Mouse (Mus musculus) forebrain, embryonic 14.5 days (tissue): ENCODE results near the gene Pde4c. TPM values are rescaled to one million over a fixed set of nuclear protein-coding genes. Genes with fewer than 3 reads are reported as not detected.

Experiments
- ATAC-seq: fragments of 200-750 bp; cut with Nextera tagmentation; 2 replicates; pipeline ENCODE4 v1.8.0; 2017; ENCODE audit warnings: mild to moderate bottlenecking, moderate library complexity
- DNase-seq: peaks from one replicate; pipeline ENCODE4 v3.0.0-alpha.2; 2015; ENCODE audit warnings: low spot score
- H3K27ac ChIP-seq: fragments of 300-500 bp; sonication (generic); 2 replicates; pipeline ENCODE4 v1.5.1; 2014; ENCODE audit warnings: low read depth, mild to moderate bottlenecking, control low read depth, low read length, moderate library complexity
- H3K27me3 ChIP-seq: fragments of 300-500 bp; sonication (generic); replicated peaks from 2 replicates; pipeline ENCODE4 v1.6.1; 2014; ENCODE audit warnings: low read length, control low read depth, mixed read lengths; ENCODE audit not compliant: control insufficient read depth, insufficient read depth
- H3K36me3 ChIP-seq: fragments of 300-500 bp; sonication (generic); 2 replicates; pipeline ENCODE4 v1.6.1; 2014; ENCODE audit warnings: low read length, control low read depth; ENCODE audit not compliant: control insufficient read depth, insufficient read depth
- H3K4me1 ChIP-seq: fragments of 300-500 bp; sonication (generic); 2 replicates; pipeline ENCODE4 v1.6.1; 2014; ENCODE audit warnings: antibody characterized with exemption, low read length, control low read depth; ENCODE audit not compliant: control insufficient read depth, insufficient read depth
- H3K4me2 ChIP-seq: fragments of 300-500 bp; sonication (generic); 2 replicates; pipeline ENCODE4 v1.6.1; 2014; ENCODE audit warnings: mild to moderate bottlenecking, control low read depth, low read length
- H3K4me3 ChIP-seq: fragments of 300-500 bp; sonication (generic); 2 replicates; pipeline ENCODE4 v1.5.1; 2014; ENCODE audit warnings: low read depth, low read length, control low read depth
- H3K9ac ChIP-seq: fragments of 300-500 bp; sonication (generic); 2 replicates; pipeline ENCODE4 v1.6.1; 2014; ENCODE audit warnings: mild to moderate bottlenecking, low read length, control low read depth, moderate library complexity
- H3K9me3 ChIP-seq: fragments of 300-500 bp; sonication (generic); replicated peaks from 2 replicates; pipeline ENCODE4 v1.6.1; 2016; ENCODE audit warnings: low read length, control low read depth, mixed read lengths; ENCODE audit not compliant: control insufficient read depth
- WGBS: fragments of 180-500 bp; shearing (Covaris S2); extraction: QIAGEN DNeasy Blood & Tissue Kit; methylation state at CpG from one replicate; pipeline ENCODE4 v1.1.7; 2014; 5-methylcytosine and 5-hydroxymethylcytosine counted together
- polyA plus RNA-seq: library from polyadenylated mRNA; unstranded; fragments of >200 nt; fragmentation: Nextera tagmentation; extraction: Ambion mirVana; gene quantifications from 2 replicates; pipeline ENCODE4 v1.2.1, GENCODE M21; 2014

The Pde4c gene
- polyA plus RNA-seq, 1 experiment from 2014 or later = not detected

GRCm38 (mm10) chr8:70725792-70726447 lies 2.4 kb downstream of the Pde4c start:
- ATAC-seq (no peak), DNase-seq (no peak)
- Histone ChIP-seq H3K4me2 (no peak overlapping the region), H3K9ac (no peak overlapping the region), H3K36me3 (no peaks in the 10 kb centered on the region), H3K9me3 (no peaks in the 10 kb centered on the region), H3K4me1 (no peaks in the 10 kb centered on the region), H3K4me3 (no peak overlapping the region), H3K27me3 (peaks cover 21% of the 10 kb centered on the region), H3K27ac (no peak overlapping the region)
- WGBS = 25% methylated on average over 14 of the region's 14 CpGs

- no peaks in the 10 kb centered on the region for H3K4me1 ChIP-seq
- WGBS = 38% methylated on average over 11 of the region's 11 CpGs
- no peak overlapping the region for H3K9ac ChIP-seq
- H3K36me3 ChIP-seq = no peaks in the 10 kb centered on the region
- H3K4me2 ChIP-seq = no peak overlapping the region
- DNase-seq (no peak), ATAC-seq (no peak)
- H3K4me3 ChIP-seq = no peak overlapping the region
- peaks cover 21% of the 10 kb centered on the region for H3K27me3 ChIP-seq
- H3K27ac ChIP-seq = no peak overlapping the region
- H3K9me3 ChIP-seq = no peaks in the 10 kb centered on the region
Measured at GRCm38 (mm10) chr8:70726721-70727120, 3.2 kb downstream of the Pde4c start.

GRCm38 (mm10) chr8:70729808-70730475 lies 6.4 kb downstream of the Pde4c start:
- Histone ChIP-seq H3K27me3 (peaks cover 21% of the 10 kb centered on the region), H3K36me3 (no peaks in the 10 kb centered on the region), H3K4me2 (peak overlapping the region; percentile 25; the same call in 1 of the 2 replicates), H3K9ac (peak overlapping the region; percentile 37; the same call in 1 of the 2 replicates), H3K9me3 (no peaks in the 10 kb centered on the region), H3K4me1 (no peaks in the 10 kb centered on the region), H3K4me3 (no peak overlapping the region), H3K27ac (no peak overlapping the region)
- WGBS = 3% methylated on average over 34 of the region's 34 CpGs
- ATAC-seq (no peak), DNase-seq (no peak)

GRCm38 (mm10) chr8:70730956-70731355 lies 7.4 kb downstream of the Pde4c start:
- WGBS = 88% methylated on average over 4 of the region's 4 CpGs
- no peak overlapping the region for H3K4me3 ChIP-seq
- no peak for ATAC-seq

GRCm38 (mm10) chr8:70737705-70738104 lies 14.2 kb downstream of the Pde4c start:
- no peak overlapping the region for H3K27ac ChIP-seq
- H3K36me3 ChIP-seq = no peaks in the 10 kb centered on the region
- WGBS = 56% methylated on average over 5 of the region's 5 CpGs

More at GRCm38 (mm10) chr8:70730956-70731355, 7.4 kb downstream of the Pde4c start:
- no peak for DNase-seq
- H3K9me3 ChIP-seq = no peaks in the 10 kb centered on the region
- no peak overlapping the region for H3K4me2 ChIP-seq
- H3K9ac ChIP-seq = no peak overlapping the region
- no peak overlapping the region for H3K27ac ChIP-seq
- H3K36me3 ChIP-seq = no peaks in the 10 kb centered on the region
- no peaks in the 10 kb centered on the region for H3K4me1 ChIP-seq
- H3K27me3 ChIP-seq = peaks cover 20% of the 10 kb centered on the region

GRCm38 (mm10) chr8:70738211-70738610 lies 14.7 kb downstream of the Pde4c start:
- no peaks in the 10 kb centered on the region for H3K36me3 ChIP-seq
- H3K27ac ChIP-seq = no peak overlapping the region
- no peak for ATAC-seq
- no peak overlapping the region for H3K4me3 ChIP-seq
- H3K9ac ChIP-seq = no peak overlapping the region
- no peak overlapping the region for H3K4me2 ChIP-seq
- peaks cover 16% of the 10 kb centered on the region for H3K27me3 ChIP-seq
- no peaks in the 10 kb centered on the region for H3K9me3 ChIP-seq
- WGBS = 79% methylated on average over 3 of the region's 3 CpGs
- DNase-seq = no peak
- H3K4me1 ChIP-seq = peaks cover 3% of the 10 kb centered on the region; the same call in 1 of the 2 replicates

More at GRCm38 (mm10) chr8:70737705-70738104, 14.2 kb downstream of the Pde4c start:
- DNase-seq (no peak), ATAC-seq (no peak)
- H3K9ac ChIP-seq = no peak overlapping the region
- no peak overlapping the region for H3K4me2 ChIP-seq
- H3K27me3 ChIP-seq = peaks cover 11% of the 10 kb centered on the region
- H3K4me3 ChIP-seq = no peak overlapping the region
- H3K9me3 ChIP-seq = no peaks in the 10 kb centered on the region
- H3K4me1 ChIP-seq = no peaks in the 10 kb centered on the region

- DNase-seq (no peak), ATAC-seq (no peak)
- Histone ChIP-seq H3K27me3 (peaks cover 45% of the 10 kb centered on the region), H3K27ac (no peak overlapping the region), H3K9me3 (no peaks in the 10 kb centered on the region), H3K4me2 (no peak overlapping the region), H3K36me3 (no peaks in the 10 kb centered on the region), H3K9ac (no peak overlapping the region), H3K4me1 (peaks cover 3% of the 10 kb centered on the region; the same call in 1 of the 2 replicates), H3K4me3 (no peak overlapping the region)
- WGBS = 60% methylated on average over 5 of the region's 5 CpGs
Measured at GRCm38 (mm10) chr8:70741661-70742060, 18.1 kb downstream of the Pde4c start.

- Histone ChIP-seq H3K36me3 (no peaks in the 10 kb centered on the region), H3K4me3 (no peak overlapping the region), H3K27ac (no peak overlapping the region), H3K9ac (no peak overlapping the region), H3K4me1 (peaks cover 3% of the 10 kb centered on the region; the same call in 1 of the 2 replicates), H3K9me3 (no peaks in the 10 kb centered on the region), H3K4me2 (no peak overlapping the region), H3K27me3 (peaks cover 47% of the 10 kb centered on the region)
- DNase-seq (no peak), ATAC-seq (no peak)
- WGBS = 72% methylated on average over 11 of the region's 11 CpGs
Measured at GRCm38 (mm10) chr8:70742176-70742575, 18.7 kb downstream of the Pde4c start.
